Mouse (Mus musculus): ENCODE data around the gene Cd8b1. TPM values are rescaled to one million over a fixed set of nuclear protein-coding genes. Genes with fewer than 3 reads are reported as not detected.

The Cd8b1 gene
- polyA plus RNA-seq, 1 experiment, result 845 TPM

GRCm38 (mm10) chr6:71363995-71364394, 41.4 kb downstream of the Cd8b1 start:
- Histone ChIP-seq H3K4me1 (replicated peaks; ENCODE audit: control insufficient read depth, insufficient read depth, low read length) (peaks cover 28% of the 10 kb centered on the region), H3K27ac (ENCODE audit: control insufficient read depth, insufficient read depth, low read length) (peak overlapping the region; percentile 74), H3K27me3 (ENCODE audit: control insufficient read depth, insufficient read depth, low read length) (no peaks in the 10 kb centered on the region), H3K36me3 (ENCODE audit: control insufficient read depth, insufficient read depth, low read length) (no peaks in the 10 kb centered on the region), H3K4me3 (ENCODE audit: control insufficient read depth, insufficient read depth, low read length) (no peak overlapping the region)
- TF ChIP-seq CTCF (IDR thresholded peaks at IDR 0.05; ENCODE audit: borderline replicate concordance, control insufficient read depth, extremely low read depth, insufficient read depth, low read length, poor library complexity), result no peak
- no peak for TF ChIP-seq POLR2A (IDR thresholded peaks at IDR 0.05; ENCODE audit: control insufficient read depth, extremely low read depth, insufficient read depth, low read length, poor library complexity)
- no peak for DNase-seq
- WGBS, result 71% methylated on average over 2 of the region's 2 CpGs

- Histone ChIP-seq H3K4me3 (ENCODE audit: control insufficient read depth, insufficient read depth, low read length) (no peak overlapping the region), H3K27me3 (ENCODE audit: control insufficient read depth, insufficient read depth, low read length) (no peaks in the 10 kb centered on the region), H3K36me3 (ENCODE audit: control insufficient read depth, insufficient read depth, low read length) (peaks cover under 1% of the 10 kb centered on the region), H3K4me1 (replicated peaks; ENCODE audit: control insufficient read depth, insufficient read depth, low read length) (peaks cover 18% of the 10 kb centered on the region), H3K27ac (ENCODE audit: control insufficient read depth, insufficient read depth, low read length) (peak overlapping the region; percentile 97)
- TF ChIP-seq POLR2A (IDR thresholded peaks at IDR 0.05; ENCODE audit: control insufficient read depth, extremely low read depth, insufficient read depth, low read length, poor library complexity) (0 out of 2 replicates have a peak, but pooled peaks have one; percentile 34), CTCF (IDR thresholded peaks at IDR 0.05; ENCODE audit: borderline replicate concordance, control insufficient read depth, extremely low read depth, insufficient read depth, low read length, poor library complexity) (no peak)
- WGBS, result 8% methylated on average over 6 of the region's 6 CpGs
- DNase-seq, result peak; percentile 89
These were observed 46.8 kb downstream of the Cd8b1 start for GRCm38 (mm10) chr6:71369416-71369815.

GRCm38 (mm10) chr6:71371085-71371605, 48.6 kb downstream of the Cd8b1 start:
- Histone ChIP-seq H3K4me1 (replicated peaks; ENCODE audit: control insufficient read depth, insufficient read depth, low read length) (peaks cover 18% of the 10 kb centered on the region), H3K4me3 (ENCODE audit: control insufficient read depth, insufficient read depth, low read length) (no peak overlapping the region), H3K27ac (ENCODE audit: control insufficient read depth, insufficient read depth, low read length) (peak overlapping the region; percentile 97), H3K36me3 (ENCODE audit: control insufficient read depth, insufficient read depth, low read length) (peaks cover 18% of the 10 kb centered on the region), H3K27me3 (ENCODE audit: control insufficient read depth, insufficient read depth, low read length) (no peaks in the 10 kb centered on the region)
- WGBS, result 21% methylated on average over 5 of the region's 5 CpGs
- DNase-seq, result peak; percentile 74
- TF ChIP-seq CTCF (IDR thresholded peaks at IDR 0.05; ENCODE audit: borderline replicate concordance, control insufficient read depth, extremely low read depth, insufficient read depth, low read length, poor library complexity) (no peak), POLR2A (IDR thresholded peaks at IDR 0.05; ENCODE audit: control insufficient read depth, extremely low read depth, insufficient read depth, low read length, poor library complexity) (peak; percentile 18; the same call in 1 of the 2 replicates)

- peak overlapping the region; percentile 97 for H3K27ac ChIP-seq (ENCODE audit: control insufficient read depth, insufficient read depth, low read length)
- peaks cover 28% of the 10 kb centered on the region for H3K36me3 ChIP-seq (ENCODE audit: control insufficient read depth, insufficient read depth, low read length)
- TF ChIP-seq POLR2A (IDR thresholded peaks at IDR 0.05; ENCODE audit: control insufficient read depth, extremely low read depth, insufficient read depth, low read length, poor library complexity) (no peak), CTCF (IDR thresholded peaks at IDR 0.05; ENCODE audit: borderline replicate concordance, control insufficient read depth, extremely low read depth, insufficient read depth, low read length, poor library complexity) (no peak)
- no peaks in the 10 kb centered on the region for H3K27me3 ChIP-seq (ENCODE audit: control insufficient read depth, insufficient read depth, low read length)
- peak overlapping the region; percentile 40 for H3K4me3 ChIP-seq (ENCODE audit: control insufficient read depth, insufficient read depth, low read length)
- WGBS, result 71% methylated on average over 5 of the region's 5 CpGs
- H3K4me1 ChIP-seq (replicated peaks; ENCODE audit: control insufficient read depth, insufficient read depth, low read length), result peaks cover 17% of the 10 kb centered on the region
- DNase-seq, result no peak
These were observed 49.6 kb downstream of the Cd8b1 start for GRCm38 (mm10) chr6:71372041-71372720.

- Histone ChIP-seq H3K27me3 (ENCODE audit: control insufficient read depth, insufficient read depth, low read length) (no peaks in the 10 kb centered on the region), H3K4me3 (ENCODE audit: control insufficient read depth, insufficient read depth, low read length) (peak within 1 kb of the TSS; percentile 85), H3K36me3 (ENCODE audit: control insufficient read depth, insufficient read depth, low read length) (peaks cover 37% of the 10 kb centered on the region), H3K4me1 (replicated peaks; ENCODE audit: control insufficient read depth, insufficient read depth, low read length) (peaks cover 18% of the 10 kb centered on the region), H3K27ac (ENCODE audit: control insufficient read depth, insufficient read depth, low read length) (peak within 1 kb of the TSS; percentile 97)
- TF ChIP-seq CTCF (IDR thresholded peaks at IDR 0.05; ENCODE audit: borderline replicate concordance, control insufficient read depth, extremely low read depth, insufficient read depth, low read length, poor library complexity) (0 out of 2 replicates have a peak, but pooled peaks have one; percentile 41), POLR2A (IDR thresholded peaks at IDR 0.05; ENCODE audit: control insufficient read depth, extremely low read depth, insufficient read depth, low read length, poor library complexity) (peak; percentile 78)
- WGBS, result 42% methylated on average over 14 of the region's 14 CpGs
- DNase-seq, result peak; percentile 92
These were observed 50.7 kb downstream of the Cd8b1 start, which contains the start of gene Cd8a for GRCm38 (mm10) chr6:71373249-71373775. Gene Cd8a (plus strand): TSS chr6:71373427.

- DNase-seq, result peak; percentile 52
- peak overlapping the region; percentile 85 for H3K4me3 ChIP-seq (ENCODE audit: control insufficient read depth, insufficient read depth, low read length)
- peak overlapping the region; percentile 96 for H3K27ac ChIP-seq (ENCODE audit: control insufficient read depth, insufficient read depth, low read length)
- H3K36me3 ChIP-seq (ENCODE audit: control insufficient read depth, insufficient read depth, low read length), result peaks cover 43% of the 10 kb centered on the region
- no peaks in the 10 kb centered on the region for H3K27me3 ChIP-seq (ENCODE audit: control insufficient read depth, insufficient read depth, low read length)
- no peak; the same call in 1 of the 2 replicates for TF ChIP-seq POLR2A (IDR thresholded peaks at IDR 0.05; ENCODE audit: control insufficient read depth, extremely low read depth, insufficient read depth, low read length, poor library complexity)
- no peak for TF ChIP-seq CTCF (IDR thresholded peaks at IDR 0.05; ENCODE audit: borderline replicate concordance, control insufficient read depth, extremely low read depth, insufficient read depth, low read length, poor library complexity)
- peaks cover 24% of the 10 kb centered on the region for H3K4me1 ChIP-seq (replicated peaks; ENCODE audit: control insufficient read depth, insufficient read depth, low read length)
- WGBS, result 79% methylated on average over 19 of the region's 19 CpGs
These were observed 51.8 kb downstream of the Cd8b1 start for GRCm38 (mm10) chr6:71374311-71374829.

All from thymus, adult 2 months (tissue).